Mouse (Mus musculus) adrenal gland, postnatal 0 days (tissue): ENCODE results near the gene Ces2a. TPM values are rescaled to one million over a fixed set of nuclear protein-coding genes. Genes with fewer than 3 reads are reported as not detected.

Experiments
- microRNA-seq: library from miRNA; unstranded; fragments of <30 nt; microRNA quantifications from one replicate; pipeline ENCODE4, GENCODE M21; 2016; ENCODE audit warnings: borderline replicate concordance; ENCODE audit not compliant: insufficient number of aligned reads
- polyA plus RNA-seq: library from polyadenylated mRNA; unstranded; fragments of >200 nt; fragmentation: Nextera tagmentation; extraction: Ambion mirVana; gene quantifications from 2 replicates; pipeline ENCODE4 v1.2.1, GENCODE M21; 2015

Ces2a gene
- 3.0 and 3.2 TPM in 2 replicates for polyA plus RNA-seq

GRCm38 (mm10) chr8:104733753-104734152 is at the start of gene Ces2a:
Gene Ces2a (plus strand): TSS chr8:104734003.

Small RNA genes within 50 kb of the gene (microRNA-seq; reads per million reads assigned to microRNA genes)
- gene Gm44328, result not detected

Other genes starting within 250 kb of the Ces2a start
- 0.08 and 0.16 TPM in 2 replicates for gene Terb1, start 224.1 kb upstream of the Ces2a start, polyA plus RNA-seq
- gene Nae1, start 199.4 kb upstream of the Ces2a start, polyA plus RNA-seq, result 94.0 and 97.2 TPM in 2 replicates
- 1.8 and 2.3 TPM in 2 replicates for gene Car7, start 199.3 kb upstream of the Ces2a start, polyA plus RNA-seq
- gene Pdp2, start 142.6 kb upstream of the Ces2a start, polyA plus RNA-seq, result 6.0 and 7.1 TPM in 2 replicates
- gene Cdh16, start 109.6 kb upstream of the Ces2a start, polyA plus RNA-seq, result 1.7 and 7.7 TPM in 2 replicates
- gene Rrad, start 102.7 kb upstream of the Ces2a start, polyA plus RNA-seq, result 3.0 and 5.8 TPM in 2 replicates
- 70.3 and 77.3 TPM in 2 replicates for gene Ciao2b, start 92.0 kb upstream of the Ces2a start, polyA plus RNA-seq
- 0.11 and 0.14 TPM in 2 replicates for gene Ces2b, start 97.6 kb downstream of the Ces2a start, polyA plus RNA-seq
- gene Ces2c, start 113.1 kb downstream of the Ces2a start, polyA plus RNA-seq, result 0.14 TPM in 1 of 2 replicates, not detected in the other
- 0.99 and 2.2 TPM in 2 replicates for gene Ces2e, start 192.3 kb downstream of the Ces2a start, polyA plus RNA-seq
- gene Ces2f, start 213.4 kb downstream of the Ces2a start, polyA plus RNA-seq, result not detected in 2 replicates
- 5.8 and 7.3 TPM in 2 replicates for gene Ces2g, start 227.7 kb downstream of the Ces2a start, polyA plus RNA-seq